Mouse (Mus musculus): Measurements from ENCODE around the gene Map1s.

DNA sequence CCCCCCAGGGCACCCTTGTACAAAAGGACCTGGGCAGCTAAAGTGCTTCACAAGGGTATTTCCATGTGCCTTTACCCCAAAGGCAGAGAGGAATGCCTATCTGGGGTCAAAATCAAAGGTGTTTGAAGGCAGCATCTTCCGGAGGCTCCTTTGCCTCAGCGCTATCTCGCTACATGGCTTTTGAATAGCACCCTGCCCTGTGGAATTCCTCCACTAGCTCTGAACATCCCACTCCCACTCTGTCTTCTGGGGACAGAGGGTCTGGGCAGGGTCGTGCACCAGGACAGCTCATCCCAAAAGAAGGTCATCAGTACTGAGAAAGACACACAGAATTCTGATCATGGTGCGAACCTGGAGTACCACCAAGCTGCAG, 36.5 kb upstream of the Map1s start:
- TF ChIP-seq CTCF (IDR thresholded peaks at IDR 0.05) (no peak), EP300 (IDR thresholded peaks at IDR 0.05) (no peak)
